Mouse (Mus musculus) monocyte, adult 5-6 weeks (primary cell): ENCODE results near the gene Krtap4-2. TPM values are rescaled to one million over a fixed set of nuclear protein-coding genes. Genes with fewer than 3 reads are reported as not detected.
"Not testable (repeated sequence)": the region's sequence is repeated elsewhere in the genome, so short reads cannot be mapped to it uniquely, and the experiment has no call there.

Experiments used
- ATAC-seq: fragments of 153-309, 156-312 bp; replicated peaks from 2 replicates; pipeline ENCODE4 v1.8.0; 2017; ENCODE audit warnings: mild to moderate bottlenecking; ENCODE audit not compliant: low TSS enrichment, insufficient number of reproducible peaks, severe bottlenecking, poor library complexity, low FRiP score
- total RNA-seq: library from RNA; stranded (forward); fragments of 200-1000, 200-491, 200-594 nt; gene quantifications from 3 replicates; pipeline ENCODE4 v1.2.3, GENCODE M21; 2017

Gene Krtap4-2
- total RNA-seq, 1 experiment from 2014 or later: not detected

- ATAC-seq: not testable (repeated sequence)
Observed at GRCm38 (mm10) chr11:99603208-99603607, 31.7 kb downstream of the Krtap4-2 start, which contains the start of gene Gm11938. Gene Gm11938 (minus strand): TSS chr11:99603308.

DNA sequence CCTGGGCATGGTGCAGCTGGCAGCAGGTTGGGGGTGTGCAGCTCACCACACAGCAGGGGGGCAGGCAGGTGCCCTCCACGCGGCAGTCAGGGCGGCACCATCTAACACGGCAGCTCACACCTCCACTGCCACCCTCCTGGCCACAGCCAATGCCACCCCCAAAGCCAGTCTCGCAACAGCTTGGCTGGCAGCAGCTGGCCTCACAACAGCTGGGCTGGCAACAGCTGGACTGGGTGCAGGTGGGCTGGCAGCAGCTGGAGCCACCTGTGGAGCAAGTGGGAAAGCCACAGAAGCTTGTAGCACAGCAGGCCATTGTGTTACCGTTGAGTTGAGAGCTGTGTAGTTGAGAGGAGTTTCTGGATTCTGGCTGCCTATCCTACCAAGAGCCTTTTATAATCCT, 37.1 kb downstream of the Krtap4-2 start, which contains the start of gene Krtap9-3:
Gene Krtap9-3 (minus strand): TSS at position 364 of the 400 bp plus-strand sequence.
- ATAC-seq: not testable (repeated sequence)

- ATAC-seq: no peak
Observed at GRCm38 (mm10) chr11:99590981-99591380, 43.9 kb downstream of the Krtap4-2 start, which contains the start of gene Krtap1-3. Gene Krtap1-3 (minus strand): TSS chr11:99591339.

GRCm38 (mm10) chr11:99585096-99585495, 49.8 kb downstream of the Krtap4-2 start:
- ATAC-seq: no peak

Other genes starting within 250 kb of the Krtap4-2 start
- 0.29 to 3.1 TPM (median 1.6 TPM) in 3 replicates for gene Krt10, start 245.7 kb downstream of the Krtap4-2 start, total RNA-seq
- not detected in 3 replicates for gene Krt12, start 212.8 kb downstream of the Krtap4-2 start, total RNA-seq
- gene Krt20, start 196.9 kb downstream of the Krtap4-2 start, total RNA-seq: not detected in 3 replicates
- gene Krt23, start 141.9 kb downstream of the Krtap4-2 start, total RNA-seq: not detected in 3 replicates
- gene Krt39, start 113.7 kb downstream of the Krtap4-2 start, total RNA-seq: not detected in 3 replicates
- gene Krt40, start 91.9 kb downstream of the Krtap4-2 start, total RNA-seq: not detected in 3 replicates
- not detected in 3 replicates for gene Krtap3-3, start 84.2 kb downstream of the Krtap4-2 start, total RNA-seq
- gene Krtap3-2, start 78.2 kb downstream of the Krtap4-2 start, total RNA-seq: not detected in 3 replicates
- not detected in 3 replicates for gene Gm11939, start 75.6 kb downstream of the Krtap4-2 start, total RNA-seq
- not detected in 3 replicates for gene Krtap3-1, start 68.5 kb downstream of the Krtap4-2 start, total RNA-seq
- gene Krtap1-5, start 54.1 kb downstream of the Krtap4-2 start, total RNA-seq: not detected in 3 replicates
- not detected in 3 replicates for gene Krtap1-4, start 51.4 kb downstream of the Krtap4-2 start, total RNA-seq
- not detected in 3 replicates for gene Krtap1-3, start 43.7 kb downstream of the Krtap4-2 start, total RNA-seq
- not detected in 3 replicates for gene Krtap9-3, start 37.0 kb downstream of the Krtap4-2 start, total RNA-seq
- gene Gm11938, start 31.8 kb downstream of the Krtap4-2 start, total RNA-seq: not detected in 3 replicates
- gene Gm11937, start 24.9 kb downstream of the Krtap4-2 start, total RNA-seq: not detected in 3 replicates
- not detected in 3 replicates for gene Krtap2-4, start 20.2 kb downstream of the Krtap4-2 start, total RNA-seq
- not detected in 3 replicates for gene Gm11562, start 14.6 kb downstream of the Krtap4-2 start, total RNA-seq
- not detected in 3 replicates for gene Krtap4-1, start 6.8 kb downstream of the Krtap4-2 start, total RNA-seq
- not detected in 3 replicates for gene Krtap4-7, start 9.0 kb upstream of the Krtap4-2 start, total RNA-seq
- gene Gm11555, start 15.2 kb upstream of the Krtap4-2 start, total RNA-seq: not detected in 3 replicates
- gene Gm11563, start 23.9 kb upstream of the Krtap4-2 start, total RNA-seq: not detected in 3 replicates
- not detected in 3 replicates for gene Krtap4-6, start 30.9 kb upstream of the Krtap4-2 start, total RNA-seq
- not detected in 3 replicates for gene Gm14190, start 55.7 kb upstream of the Krtap4-2 start, total RNA-seq
- not detected in 3 replicates for gene Gm14180, start 99.2 kb upstream of the Krtap4-2 start, total RNA-seq
- not detected in 3 replicates for gene Gm11595, start 137.8 kb upstream of the Krtap4-2 start, total RNA-seq
- gene Krtap4-8, start 145.6 kb upstream of the Krtap4-2 start, total RNA-seq: not detected in 3 replicates
- not detected in 3 replicates for gene Krtap4-9, start 150.1 kb upstream of the Krtap4-2 start, total RNA-seq
- not detected in 3 replicates for gene Gm11596, start 158.4 kb upstream of the Krtap4-2 start, total RNA-seq
- gene Gm11569, start 163.8 kb upstream of the Krtap4-2 start, total RNA-seq: not detected in 3 replicates
- gene Gm11554, start 169.4 kb upstream of the Krtap4-2 start, total RNA-seq: not detected in 3 replicates
- gene Krtap4-13, start 174.8 kb upstream of the Krtap4-2 start, total RNA-seq: not detected in 3 replicates
- gene Gm11564, start 180.6 kb upstream of the Krtap4-2 start, total RNA-seq: not detected in 3 replicates
- gene 2300003K06Rik, start 203.0 kb upstream of the Krtap4-2 start, total RNA-seq: not detected in 3 replicates
- not detected in 3 replicates for gene Krtap4-16, start 216.5 kb upstream of the Krtap4-2 start, total RNA-seq
- not detected in 3 replicates for gene Gm11568, start 222.8 kb upstream of the Krtap4-2 start, total RNA-seq
- gene Gm11559, start 229.4 kb upstream of the Krtap4-2 start, total RNA-seq: not detected in 3 replicates
- gene Krtap9-1, start 238.3 kb upstream of the Krtap4-2 start, total RNA-seq: not detected in 3 replicates
- not detected in 3 replicates for gene Gm11567, start 244.1 kb upstream of the Krtap4-2 start, total RNA-seq